Mouse (Mus musculus) mesoderm, embryonic 11.5 days (tissue): ENCODE measurements at regions not wholly inside any gene's neighbourhood (a gene's known extent, or its start where the extent isn't known, plus 50 kb on each side); places are given as distances from the start of the nearest gene placed in this dataset.

Experiments used
- DNase-seq: peaks from one replicate; pipeline ENCODE4 v3.0.0-alpha.2; 2012; ENCODE audit warnings: low read depth, low spot score

DNA sequence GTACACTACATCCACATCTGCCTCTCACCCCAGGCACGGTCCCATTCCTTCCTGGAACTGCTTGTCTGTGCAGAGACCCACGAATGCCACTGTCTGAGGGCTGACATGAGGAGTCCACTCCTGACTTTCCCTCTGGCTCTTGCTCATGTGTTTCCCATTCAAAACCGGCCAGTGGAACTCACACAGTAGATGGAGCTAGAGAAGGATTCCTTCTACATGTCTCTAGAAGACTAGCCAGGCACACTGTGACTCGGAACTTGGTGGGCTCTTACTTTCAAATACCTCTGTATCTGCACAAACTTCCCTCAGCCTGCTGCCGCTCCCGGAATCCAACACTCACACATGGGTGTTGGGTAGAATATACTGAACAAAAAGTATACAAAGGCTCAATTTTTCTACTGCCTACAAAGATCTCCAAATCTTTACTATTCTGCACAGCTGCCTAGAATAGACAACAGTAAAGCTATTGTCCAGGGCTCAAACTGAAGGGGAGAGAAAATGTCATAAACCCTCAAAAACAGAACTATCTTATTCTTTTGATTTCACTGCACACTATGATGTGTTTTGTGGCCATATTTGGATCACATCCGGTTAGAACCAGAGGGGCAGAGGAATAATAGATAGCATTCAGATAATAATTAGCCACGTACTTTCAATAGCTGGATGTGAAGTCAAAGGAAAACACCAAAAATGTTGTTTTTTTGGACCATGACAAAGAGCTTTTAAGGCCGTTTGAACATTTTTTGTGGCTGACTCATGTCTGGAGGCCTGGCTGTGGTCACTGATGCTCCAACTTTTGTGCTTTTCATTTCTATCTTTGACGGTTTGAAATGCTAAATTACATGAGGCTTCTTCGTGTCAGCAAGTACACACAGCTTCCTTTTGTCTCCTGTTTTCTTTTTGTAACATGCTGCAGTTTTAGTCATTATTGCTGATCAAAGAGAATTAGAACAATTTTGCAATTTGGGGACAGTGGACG lies 164.3 kb upstream of the Foxd3 start:
- DNase-seq: no peak

DNA sequence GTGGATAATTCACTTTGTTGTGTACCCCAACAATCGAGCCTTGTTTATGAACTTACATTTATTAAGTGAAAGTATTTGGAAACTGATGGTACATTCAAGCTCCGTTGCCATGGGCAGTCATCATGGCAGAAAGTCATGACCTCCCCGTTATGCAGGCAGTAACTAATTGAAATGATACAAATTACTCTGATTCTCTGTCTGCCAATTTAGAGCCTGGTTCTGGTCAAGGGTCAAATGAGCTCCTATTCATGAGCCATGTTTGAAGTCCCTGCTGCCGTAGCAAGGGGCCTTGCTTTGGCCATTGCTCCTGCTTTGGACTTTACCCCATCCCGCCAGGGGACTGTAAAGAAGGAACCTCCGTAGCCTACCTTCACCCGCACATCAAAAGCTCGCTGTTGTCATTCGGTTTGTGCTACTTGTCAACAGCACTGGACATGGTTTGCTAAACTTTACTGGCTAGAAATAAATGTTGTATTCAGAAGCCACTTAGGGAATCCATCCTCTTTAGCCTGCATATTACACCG lies 152.8 kb upstream of the Foxd3 start:
- peak; percentile 45 for DNase-seq

GRCm38 (mm10) chr4:99511993-99512392 lies 144.1 kb upstream of the Foxd3 start:
- peak; percentile 44 for DNase-seq

DNA sequence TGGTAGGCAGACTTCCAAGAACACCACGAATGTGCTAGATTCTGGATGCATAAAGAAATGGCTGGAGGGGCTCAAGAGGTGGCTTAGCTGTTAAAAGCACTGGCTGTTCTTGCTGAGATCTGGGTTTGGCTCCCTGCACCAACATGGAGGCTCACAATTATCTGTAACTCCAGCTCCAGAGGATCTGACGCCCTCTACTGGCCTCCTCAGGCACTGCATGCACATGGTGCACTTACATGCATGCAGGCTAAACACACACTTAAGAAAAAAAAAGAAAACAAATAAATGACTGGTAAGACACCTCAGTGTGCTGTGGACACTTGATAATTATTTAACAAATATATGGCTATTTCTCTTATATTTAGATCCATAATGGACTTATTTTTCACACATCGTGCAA lies 139.2 kb upstream of the Foxd3 start:
- no peak for DNase-seq

- no peak for DNase-seq
Measured at GRCm38 (mm10) chr4:99527441-99527840, 128.7 kb upstream of the Foxd3 start.

- no peak for DNase-seq
Measured at GRCm38 (mm10) chr4:99544014-99544413, 112.1 kb upstream of the Foxd3 start.

DNA sequence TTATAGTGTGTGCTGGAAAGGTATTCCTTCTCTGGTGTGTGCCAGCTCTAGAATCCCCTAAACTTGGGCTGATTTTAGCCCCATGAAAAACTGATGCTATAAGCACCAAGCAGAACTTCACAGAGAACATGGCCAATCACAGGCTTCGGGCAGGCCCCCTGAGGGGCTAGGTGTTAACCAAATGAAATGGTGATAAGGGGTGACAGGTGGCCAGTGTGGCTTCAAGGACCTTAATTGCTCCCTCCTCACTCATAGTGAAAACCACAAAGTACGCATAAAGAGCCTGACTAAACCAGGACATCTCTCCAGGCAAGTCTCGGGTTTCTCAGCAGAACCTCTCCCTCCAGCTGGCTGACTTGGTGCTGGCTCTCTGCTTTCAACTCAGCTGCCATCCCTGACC lies 110.4 kb upstream of the Foxd3 start:
- DNase-seq: no peak

DNA sequence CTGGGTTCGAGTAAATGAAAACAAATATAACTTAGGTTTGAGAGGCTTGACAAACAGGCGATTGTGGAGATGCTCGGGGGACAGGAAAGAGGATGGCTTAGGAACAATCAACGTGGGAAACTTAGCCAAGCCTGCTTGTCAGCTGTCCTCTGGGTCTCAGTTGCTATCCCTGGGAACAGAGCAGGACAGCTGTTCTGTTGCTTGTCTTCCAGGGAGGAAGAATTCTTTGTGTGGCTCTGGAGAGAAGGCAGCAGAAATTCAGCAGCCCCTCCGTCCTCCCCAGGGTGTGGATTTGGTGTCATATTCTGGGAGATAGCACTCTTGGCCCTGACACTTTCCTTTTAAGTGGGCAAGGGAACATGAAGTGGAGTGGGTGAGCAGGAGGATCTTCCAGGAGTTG lies 98.1 kb upstream of the Foxd3 start:
- no peak for DNase-seq

DNA sequence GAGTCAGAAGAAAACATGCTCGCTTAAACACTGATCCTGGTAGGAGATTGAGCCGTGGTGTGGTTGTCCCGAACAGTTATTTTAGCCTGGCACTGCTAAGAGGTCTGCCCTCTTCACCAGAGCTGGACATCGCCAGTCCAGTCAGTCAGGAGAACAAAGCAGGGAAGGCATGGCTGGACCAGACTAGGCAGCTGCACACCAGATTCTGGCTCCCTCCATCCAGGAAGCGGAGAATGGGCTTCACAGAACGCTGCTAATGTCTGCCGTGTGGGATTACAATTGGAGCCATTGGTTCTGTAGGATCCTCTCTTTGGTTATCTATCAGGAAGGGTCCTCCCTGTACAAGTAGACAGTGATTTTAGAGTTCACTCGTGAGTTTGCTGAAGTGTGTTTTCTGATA lies 95.5 kb upstream of the Foxd3 start:
- no peak for DNase-seq

GRCm38 (mm10) chr4:99561506-99561937 lies 94.6 kb upstream of the Foxd3 start:
- peak; percentile 41 for DNase-seq

- no peak for DNase-seq
Measured at GRCm38 (mm10) chr4:99565401-99565800, 90.7 kb upstream of the Foxd3 start.

- DNase-seq: peak; percentile 52
Measured at GRCm38 (mm10) chr4:99572841-99573642, 83.1 kb upstream of the Foxd3 start.

GRCm38 (mm10) chr4:99574021-99574531 lies 82.0 kb upstream of the Foxd3 start:
- peak; percentile 68 for DNase-seq

DNA sequence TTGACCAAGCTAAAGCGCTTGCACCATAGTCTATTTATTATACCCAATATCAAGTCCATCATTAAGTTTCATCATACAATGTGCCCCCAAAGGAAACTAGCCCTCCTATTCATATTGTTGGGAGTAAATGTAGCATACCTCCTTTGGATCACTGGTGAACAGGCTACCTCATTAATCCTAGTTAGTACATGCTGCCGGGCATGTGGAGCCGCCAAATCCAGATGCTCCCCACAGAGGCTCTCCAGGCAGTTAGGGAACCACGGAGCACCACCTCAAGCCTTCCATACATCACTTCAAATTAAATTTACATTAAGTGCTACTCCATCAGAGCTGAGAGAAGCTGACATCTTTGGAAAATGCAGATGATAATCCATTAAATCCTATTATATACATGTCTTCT lies 81.1 kb upstream of the Foxd3 start:
- peak; percentile 56 for DNase-seq

GRCm38 (mm10) chr4:99597781-99598180 lies 58.3 kb upstream of the Foxd3 start:
- peak; percentile 28 for DNase-seq

DNA sequence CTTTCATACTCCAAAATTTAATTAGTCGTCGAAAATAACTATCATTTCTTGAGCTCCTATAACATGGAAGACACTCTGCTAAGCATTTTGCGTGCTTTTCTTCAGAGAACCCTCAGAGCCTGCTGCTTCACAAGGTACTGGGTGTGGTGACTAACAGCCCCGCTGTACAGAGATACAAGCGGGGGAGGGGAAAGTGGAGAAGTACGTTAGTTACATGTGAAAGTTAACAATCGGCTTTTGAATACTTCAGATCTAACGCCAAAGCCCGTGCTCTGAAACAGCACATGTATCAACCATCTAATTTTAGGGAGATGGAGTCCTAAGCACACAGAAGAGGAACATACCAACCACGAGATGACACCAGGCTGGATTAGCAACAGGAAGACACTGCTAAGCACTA lies 55.4 kb upstream of the Foxd3 start:
- no peak for DNase-seq

DNA sequence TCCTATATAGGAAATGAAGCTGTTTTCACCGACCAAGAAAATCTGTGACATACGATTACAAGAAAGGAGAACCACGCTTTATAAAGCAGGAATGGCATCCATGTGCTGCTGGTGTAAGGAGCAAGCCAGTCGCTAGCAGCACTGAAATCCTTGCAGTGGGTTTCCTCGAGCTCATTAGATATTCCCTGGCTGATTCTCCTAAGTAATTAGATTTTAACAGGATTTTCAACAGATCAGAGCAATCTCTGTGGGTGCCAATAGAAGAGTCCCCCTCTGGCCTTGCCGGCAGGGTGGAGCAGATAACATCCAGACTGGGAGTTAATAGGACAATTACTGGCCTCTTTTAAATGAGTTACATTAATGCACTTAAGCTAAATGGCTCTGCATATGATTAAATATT lies 54.6 kb upstream of the Foxd3 start:
- no peak for DNase-seq
